Mouse (Mus musculus): ENCODE results near the gene Cdk2ap1. TPM values are rescaled to one million over a fixed set of nuclear protein-coding genes. Genes with fewer than 3 reads are reported as not detected.
"Not testable (repeated sequence)": the region's sequence is repeated elsewhere in the genome, so short reads cannot be mapped to it uniquely, and the experiment has no call there.

Cdk2ap1 gene
- polyA plus RNA-seq (2014; fragmentation: Nextera tagmentation; extraction: Ambion mirVana): 62.3 and 87.0 TPM in 2 replicates

DNA sequence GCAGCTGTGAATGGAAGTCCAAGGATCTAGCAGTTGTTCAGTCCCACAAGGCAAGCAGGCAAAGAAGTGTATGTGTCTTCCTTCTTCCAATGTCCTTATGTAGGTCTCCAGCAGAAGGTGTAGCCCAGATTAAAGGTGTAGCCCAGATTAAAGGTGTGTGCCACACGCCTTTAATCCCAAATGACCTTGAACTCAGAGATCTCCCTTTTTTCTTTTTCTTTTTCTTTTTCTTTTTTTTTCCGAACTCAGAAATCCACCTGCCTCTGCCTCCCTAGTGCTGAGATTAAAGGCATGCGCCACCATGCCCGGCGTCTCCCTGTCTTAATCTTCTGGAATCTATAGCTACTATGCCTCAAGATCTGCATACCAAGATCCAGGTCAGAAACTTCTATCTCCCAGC is at the start of gene Cdk2ap1:
Gene Cdk2ap1 (minus strand): TSS at position 101 of the 400 bp plus-strand sequence.
- H3K9ac ChIP-seq (ENCODE audit: low read depth, low read length); ATAC-seq (ENCODE audit: low FRiP score, low TSS enrichment); H3K27ac ChIP-seq (ENCODE audit: low read depth, low read length); H3K4me3 ChIP-seq (ENCODE audit: low read length); H3K9me3 ChIP-seq (ENCODE audit: control insufficient read depth, low read length); H3K36me3 ChIP-seq (ENCODE audit: control insufficient read depth, insufficient read depth, low read length); H3K4me1 ChIP-seq (ENCODE audit: control insufficient read depth, insufficient read depth, low read length); H3K4me2 ChIP-seq (replicated peaks; ENCODE audit: low read depth, low read length); H3K27me3 ChIP-seq (ENCODE audit: control insufficient read depth, insufficient read depth, low read length): not testable (repeated sequence)
- 96% methylated on average over 5 of the region's 5 CpGs for WGBS

DNA sequence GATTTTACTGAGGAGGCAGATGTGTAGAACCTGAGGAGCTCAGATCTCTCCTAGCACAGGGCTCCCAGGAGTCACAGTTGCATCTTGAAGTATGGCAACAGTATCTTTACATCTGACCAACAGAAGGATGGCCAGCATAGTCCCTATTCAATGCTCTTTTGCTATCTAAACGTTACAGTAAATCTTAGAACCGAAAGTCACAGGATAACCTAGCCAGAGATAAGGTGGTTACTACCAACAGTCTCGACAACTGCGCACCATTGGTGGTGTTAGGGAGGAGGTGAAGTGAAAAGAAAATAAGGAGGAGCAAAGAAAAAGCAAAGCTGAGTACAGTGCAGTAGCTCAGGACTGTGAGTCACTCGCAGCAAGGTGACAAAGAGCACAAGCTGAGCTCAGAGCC is 49.3 kb upstream of the Cdk2ap1 start:
- H3K4me3 ChIP-seq (ENCODE audit: low read length): no peak overlapping the region
- H3K27me3 ChIP-seq (ENCODE audit: control insufficient read depth, insufficient read depth, low read length): no peaks in the 10 kb centered on the region
- no peaks in the 10 kb centered on the region for H3K9me3 ChIP-seq (ENCODE audit: control insufficient read depth, low read length)
- 89% methylated on average over 5 of the region's 5 CpGs for WGBS
- ATAC-seq (ENCODE audit: low FRiP score, low TSS enrichment): no peak
- peaks cover 57% of the 10 kb centered on the region for H3K36me3 ChIP-seq (ENCODE audit: control insufficient read depth, insufficient read depth, low read length)
- no peaks in the 10 kb centered on the region for H3K4me1 ChIP-seq (ENCODE audit: control insufficient read depth, insufficient read depth, low read length)
- no peak overlapping the region for H3K4me2 ChIP-seq (replicated peaks; ENCODE audit: low read depth, low read length)
- no peak overlapping the region for H3K9ac ChIP-seq (ENCODE audit: low read depth, low read length)
- H3K27ac ChIP-seq (ENCODE audit: low read depth, low read length): no peak overlapping the region

DNA sequence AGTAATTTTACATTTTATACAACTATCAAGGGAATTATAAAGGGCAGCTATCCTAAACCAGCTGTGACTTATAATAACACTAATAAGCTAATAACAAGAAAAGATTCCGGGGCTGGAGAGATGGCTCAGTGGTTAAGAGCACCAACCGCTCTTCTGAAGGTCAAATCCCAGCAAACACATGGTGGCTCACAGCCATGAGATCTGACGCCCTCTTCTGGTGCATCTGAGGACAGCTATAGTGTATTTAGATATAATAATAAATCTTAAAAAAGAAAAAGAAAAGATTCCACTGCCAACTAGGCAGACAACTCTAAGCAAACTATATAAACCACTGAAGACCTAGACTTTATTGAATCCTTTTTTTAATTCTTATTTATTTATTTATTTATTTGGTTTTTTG is 47.9 kb upstream of the Cdk2ap1 start:
- H3K4me1 ChIP-seq (ENCODE audit: control insufficient read depth, insufficient read depth, low read length): no peaks in the 10 kb centered on the region

DNA sequence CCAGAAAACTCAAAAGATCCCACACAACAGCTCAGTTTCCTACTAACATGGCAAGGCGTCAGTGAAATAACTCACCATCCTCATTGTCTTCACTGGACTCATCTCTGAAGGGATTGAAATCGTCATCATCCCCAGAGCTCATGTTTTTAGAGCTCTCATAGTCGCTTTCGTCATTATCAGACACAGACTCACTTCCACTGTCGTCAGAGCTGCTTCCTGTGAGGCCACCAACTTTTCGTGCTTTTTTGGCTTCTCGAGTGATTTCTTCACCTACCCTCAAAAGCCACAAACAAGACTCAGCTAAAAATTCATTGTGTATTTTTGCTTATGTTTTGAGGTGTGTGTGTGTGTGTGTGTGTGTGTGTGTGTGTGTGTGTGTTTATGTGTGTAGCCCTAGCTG is 30.8 kb upstream of the Cdk2ap1 start:
- 92% methylated on average over 7 of the region's 7 CpGs for WGBS
- H3K4me2 ChIP-seq (replicated peaks; ENCODE audit: low read depth, low read length): no peak overlapping the region
- no peaks in the 10 kb centered on the region for H3K27me3 ChIP-seq (ENCODE audit: control insufficient read depth, insufficient read depth, low read length)
- no peak for ATAC-seq (ENCODE audit: low FRiP score, low TSS enrichment)
- no peaks in the 10 kb centered on the region for H3K9me3 ChIP-seq (ENCODE audit: control insufficient read depth, low read length)
- peaks cover 95% of the 10 kb centered on the region for H3K36me3 ChIP-seq (ENCODE audit: control insufficient read depth, insufficient read depth, low read length)
- H3K9ac ChIP-seq (ENCODE audit: low read depth, low read length): no peak overlapping the region
- no peaks in the 10 kb centered on the region for H3K4me1 ChIP-seq (ENCODE audit: control insufficient read depth, insufficient read depth, low read length)
- no peak overlapping the region for H3K27ac ChIP-seq (ENCODE audit: low read depth, low read length)
- no peak overlapping the region for H3K4me3 ChIP-seq (ENCODE audit: low read length)

More for the DNA sequence above, 47.9 kb upstream of the Cdk2ap1 start:
- H3K4me3 ChIP-seq (ENCODE audit: low read length): no peak overlapping the region
- H3K36me3 ChIP-seq (ENCODE audit: control insufficient read depth, insufficient read depth, low read length): peaks cover 68% of the 10 kb centered on the region
- no peak for ATAC-seq (ENCODE audit: low FRiP score, low TSS enrichment)
- no peak overlapping the region for H3K27ac ChIP-seq (ENCODE audit: low read depth, low read length)
- no peaks in the 10 kb centered on the region for H3K9me3 ChIP-seq (ENCODE audit: control insufficient read depth, low read length)
- H3K9ac ChIP-seq (ENCODE audit: low read depth, low read length): no peak overlapping the region
- no peaks in the 10 kb centered on the region for H3K27me3 ChIP-seq (ENCODE audit: control insufficient read depth, insufficient read depth, low read length)
- no peak overlapping the region for H3K4me2 ChIP-seq (replicated peaks; ENCODE audit: low read depth, low read length)
- WGBS: 80% methylated on average over 3 of the region's 3 CpGs

DNA sequence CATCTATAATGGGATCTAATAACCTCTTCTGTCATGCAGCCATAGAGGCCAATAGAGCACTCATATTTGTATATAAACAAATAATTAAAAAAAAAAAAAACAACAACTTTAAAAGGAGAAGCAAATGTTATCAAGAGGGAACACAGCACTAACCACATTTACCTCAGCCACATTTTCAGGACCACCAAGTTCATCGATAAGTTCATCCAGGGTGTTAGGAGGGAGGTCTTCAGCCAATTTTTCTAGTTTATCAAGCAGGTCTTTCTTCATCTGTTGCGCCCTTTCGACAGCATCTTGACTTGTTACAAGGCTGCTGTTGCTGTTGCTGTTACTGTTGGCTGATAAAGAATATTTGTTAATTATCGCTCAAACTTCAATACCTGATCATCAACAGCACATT is 29.5 kb upstream of the Cdk2ap1 start:
- peaks cover 93% of the 10 kb centered on the region for H3K36me3 ChIP-seq (ENCODE audit: control insufficient read depth, insufficient read depth, low read length)
- no peak overlapping the region for H3K4me3 ChIP-seq (ENCODE audit: low read length)
- no peak overlapping the region for H3K9ac ChIP-seq (ENCODE audit: low read depth, low read length)
- 96% methylated on average over 4 of the region's 4 CpGs for whole genome bisulfite sequencing
- H3K27me3 ChIP-seq (ENCODE audit: control insufficient read depth, insufficient read depth, low read length): no peaks in the 10 kb centered on the region
- H3K4me1 ChIP-seq (ENCODE audit: control insufficient read depth, insufficient read depth, low read length): no peaks in the 10 kb centered on the region
- H3K27ac ChIP-seq (ENCODE audit: low read depth, low read length): no peak overlapping the region
- no peak overlapping the region for H3K4me2 ChIP-seq (replicated peaks; ENCODE audit: low read depth, low read length)
- no peaks in the 10 kb centered on the region for H3K9me3 ChIP-seq (ENCODE audit: control insufficient read depth, low read length)
- no peak for ATAC-seq (ENCODE audit: low FRiP score, low TSS enrichment)

DNA sequence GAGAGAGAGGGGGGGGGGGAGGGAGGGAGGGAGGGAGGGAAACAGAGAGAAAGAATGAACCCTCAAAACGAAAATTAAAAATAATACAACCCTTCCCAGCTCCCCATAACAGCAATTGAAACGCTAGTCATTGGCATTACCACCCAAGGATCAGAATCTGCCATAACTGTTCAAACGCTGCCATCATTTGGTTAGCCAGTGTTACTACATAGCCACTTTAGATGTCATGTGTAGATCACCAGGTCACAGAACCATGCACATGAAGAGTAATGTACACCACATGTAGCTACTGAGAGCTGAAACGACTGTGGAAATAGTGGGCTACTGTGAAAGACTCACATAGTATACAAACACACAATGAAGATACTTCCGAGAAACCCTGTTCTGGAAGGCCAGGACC is 25.1 kb upstream of the Cdk2ap1 start:
- Histone ChIP-seq H3K4me1 (ENCODE audit: control insufficient read depth, insufficient read depth, low read length) (no peaks in the 10 kb centered on the region), H3K4me3 (ENCODE audit: low read length) (no peak overlapping the region), H3K36me3 (ENCODE audit: control insufficient read depth, insufficient read depth, low read length) (peaks cover 90% of the 10 kb centered on the region), H3K27ac (ENCODE audit: low read depth, low read length) (no peak overlapping the region), H3K4me2 (replicated peaks; ENCODE audit: low read depth, low read length) (no peak overlapping the region), H3K9me3 (ENCODE audit: control insufficient read depth, low read length) (no peaks in the 10 kb centered on the region), H3K9ac (ENCODE audit: low read depth, low read length) (no peak overlapping the region), H3K27me3 (ENCODE audit: control insufficient read depth, insufficient read depth, low read length) (no peaks in the 10 kb centered on the region)
- WGBS: 75% methylated on average over 5 of the region's 5 CpGs
- ATAC-seq (ENCODE audit: low FRiP score, low TSS enrichment): no peak

DNA sequence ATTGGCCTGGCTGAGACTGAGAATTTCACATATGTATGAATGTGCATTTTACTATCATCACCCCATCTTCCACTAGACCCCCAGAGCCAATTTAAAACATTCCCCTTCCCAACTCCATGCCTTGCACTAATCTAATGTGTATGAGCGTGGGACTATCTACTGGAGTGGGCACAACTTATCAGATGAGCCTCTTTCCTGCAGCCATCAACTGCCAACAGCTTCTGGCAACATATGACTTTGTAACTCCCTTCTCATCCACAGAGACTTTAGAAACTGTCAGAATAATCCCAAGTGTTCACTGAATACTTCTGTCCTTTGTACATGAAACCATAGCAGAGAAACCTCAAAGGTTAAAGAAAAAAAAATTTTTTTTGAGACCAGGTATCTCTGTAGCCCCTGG is 17.2 kb upstream of the Cdk2ap1 start:
- H3K9ac ChIP-seq (ENCODE audit: low read depth, low read length): no peak overlapping the region
- ATAC-seq (ENCODE audit: low FRiP score, low TSS enrichment): no peak
- H3K9me3 ChIP-seq (ENCODE audit: control insufficient read depth, low read length): no peaks in the 10 kb centered on the region
- no peak overlapping the region for H3K4me2 ChIP-seq (replicated peaks; ENCODE audit: low read depth, low read length)
- H3K36me3 ChIP-seq (ENCODE audit: control insufficient read depth, insufficient read depth, low read length): peaks cover 89% of the 10 kb centered on the region
- WGBS: 94% methylated on average over 1 of the region's 1 CpGs
- no peak overlapping the region for H3K4me3 ChIP-seq (ENCODE audit: low read length)
- no peak overlapping the region for H3K27ac ChIP-seq (ENCODE audit: low read depth, low read length)
- no peaks in the 10 kb centered on the region for H3K4me1 ChIP-seq (ENCODE audit: control insufficient read depth, insufficient read depth, low read length)
- H3K27me3 ChIP-seq (ENCODE audit: control insufficient read depth, insufficient read depth, low read length): no peaks in the 10 kb centered on the region

DNA sequence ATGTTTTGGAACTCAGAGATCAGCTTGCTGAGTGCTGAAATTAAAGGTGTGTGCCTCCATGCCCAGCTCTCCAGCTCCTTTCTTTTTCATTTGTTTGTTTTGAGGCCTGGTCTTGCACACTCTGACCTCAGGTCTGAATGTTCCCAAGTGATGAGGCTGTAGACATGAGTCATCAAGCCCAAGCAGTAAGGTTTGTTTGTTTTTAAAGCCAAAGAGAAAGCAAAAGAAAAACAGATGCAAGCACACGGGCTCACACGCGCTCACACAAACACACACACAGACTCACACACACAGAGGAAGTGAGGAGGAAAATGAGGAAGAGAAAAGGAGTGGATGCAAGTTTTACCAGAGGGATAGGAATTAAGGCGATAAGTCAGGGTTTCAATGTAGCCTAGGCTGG is 14.3 kb upstream of the Cdk2ap1 start:
- no peak overlapping the region for H3K27ac ChIP-seq (ENCODE audit: low read depth, low read length)
- ATAC-seq (ENCODE audit: low FRiP score, low TSS enrichment): no peak
- no peaks in the 10 kb centered on the region for H3K9me3 ChIP-seq (ENCODE audit: control insufficient read depth, low read length)
- H3K4me1 ChIP-seq (ENCODE audit: control insufficient read depth, insufficient read depth, low read length): no peaks in the 10 kb centered on the region
- peaks cover 87% of the 10 kb centered on the region for H3K36me3 ChIP-seq (ENCODE audit: control insufficient read depth, insufficient read depth, low read length)
- no peaks in the 10 kb centered on the region for H3K27me3 ChIP-seq (ENCODE audit: control insufficient read depth, insufficient read depth, low read length)
- no peak overlapping the region for H3K9ac ChIP-seq (ENCODE audit: low read depth, low read length)
- no peak overlapping the region for H3K4me3 ChIP-seq (ENCODE audit: low read length)
- 89% methylated on average over 4 of the region's 4 CpGs for WGBS
- no peak overlapping the region for H3K4me2 ChIP-seq (replicated peaks; ENCODE audit: low read depth, low read length)

DNA sequence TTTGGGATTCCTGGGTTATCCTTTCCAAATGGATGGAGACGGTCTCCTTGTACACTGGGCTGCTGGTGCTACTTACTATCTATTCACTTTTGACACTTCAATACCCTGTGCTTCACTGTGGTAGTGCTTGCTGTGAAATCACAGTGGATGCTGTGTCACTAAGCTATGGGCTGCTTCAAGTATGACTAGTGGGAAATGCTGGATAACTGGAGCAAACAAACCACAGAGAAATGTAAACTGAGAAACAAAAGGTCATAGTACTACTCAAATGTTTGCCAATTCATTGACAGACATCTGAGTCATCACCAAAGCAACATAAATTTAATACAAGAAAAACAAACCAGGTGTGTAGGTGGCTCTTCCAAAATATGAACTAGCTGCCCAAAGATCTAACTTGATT is 13.5 kb upstream of the Cdk2ap1 start:
- H3K9ac ChIP-seq (ENCODE audit: low read depth, low read length): no peak overlapping the region
- no peak overlapping the region for H3K27ac ChIP-seq (ENCODE audit: low read depth, low read length)
- peaks cover 87% of the 10 kb centered on the region for H3K36me3 ChIP-seq (ENCODE audit: control insufficient read depth, insufficient read depth, low read length)
- no peak for ATAC-seq (ENCODE audit: low FRiP score, low TSS enrichment)
- 88% methylated on average over 1 of the region's 1 CpGs for WGBS
- H3K27me3 ChIP-seq (ENCODE audit: control insufficient read depth, insufficient read depth, low read length): no peaks in the 10 kb centered on the region
- H3K4me1 ChIP-seq (ENCODE audit: control insufficient read depth, insufficient read depth, low read length): no peaks in the 10 kb centered on the region
- H3K4me2 ChIP-seq (replicated peaks; ENCODE audit: low read depth, low read length): no peak overlapping the region
- H3K9me3 ChIP-seq (ENCODE audit: control insufficient read depth, low read length): no peaks in the 10 kb centered on the region
- H3K4me3 ChIP-seq (ENCODE audit: low read length): no peak overlapping the region

DNA sequence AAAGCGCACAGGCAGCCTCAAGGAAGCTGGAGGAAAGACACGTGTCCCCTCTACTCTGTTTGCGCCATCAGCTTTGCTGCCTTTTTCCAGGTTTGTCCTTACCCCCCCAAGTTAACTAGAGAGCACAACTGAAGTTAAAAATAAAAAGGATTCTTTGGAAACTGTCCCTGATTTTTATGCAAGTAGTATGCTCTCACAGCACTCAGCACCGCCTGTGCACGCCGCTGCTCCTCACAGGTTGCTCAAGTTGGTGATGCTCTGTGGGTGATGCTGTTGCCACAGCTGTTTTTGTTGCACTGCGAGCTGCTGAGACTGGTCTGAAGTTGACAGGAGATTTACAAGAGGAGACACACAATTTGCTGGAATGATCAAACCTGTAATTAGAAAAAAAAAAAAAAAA is 11.4 kb upstream of the Cdk2ap1 start:
- no peak for ATAC-seq (ENCODE audit: low FRiP score, low TSS enrichment)
- Histone ChIP-seq H3K9me3 (ENCODE audit: control insufficient read depth, low read length) (no peaks in the 10 kb centered on the region), H3K9ac (ENCODE audit: low read depth, low read length) (no peak overlapping the region), H3K4me2 (replicated peaks; ENCODE audit: low read depth, low read length) (no peak overlapping the region), H3K27ac (ENCODE audit: low read depth, low read length) (no peak overlapping the region), H3K27me3 (ENCODE audit: control insufficient read depth, insufficient read depth, low read length) (no peaks in the 10 kb centered on the region), H3K4me3 (ENCODE audit: low read length) (no peak overlapping the region), H3K4me1 (ENCODE audit: control insufficient read depth, insufficient read depth, low read length) (no peaks in the 10 kb centered on the region), H3K36me3 (ENCODE audit: control insufficient read depth, insufficient read depth, low read length) (peaks cover 87% of the 10 kb centered on the region)
- WGBS: 96% methylated on average over 7 of the region's 7 CpGs

Measured in kidney, embryonic 14.5 days (tissue).